Mouse (Mus musculus) stomach, postnatal 0 days (tissue): ENCODE data around the gene Gm853.

ENCODE experiments used
- CTCF ChIP-seq: IDR thresholded peaks from 2 replicates; pipeline ENCODE4 v1.5.1; 2016; ENCODE audit warnings: antibody characterized with exemption, low read depth, mild to moderate bottlenecking, moderate library complexity
- EP300 ChIP-seq: optimal IDR thresholded peaks from 2 replicates; pipeline ENCODE3; 2016; ENCODE audit warnings: antibody characterized with exemption

DNA sequence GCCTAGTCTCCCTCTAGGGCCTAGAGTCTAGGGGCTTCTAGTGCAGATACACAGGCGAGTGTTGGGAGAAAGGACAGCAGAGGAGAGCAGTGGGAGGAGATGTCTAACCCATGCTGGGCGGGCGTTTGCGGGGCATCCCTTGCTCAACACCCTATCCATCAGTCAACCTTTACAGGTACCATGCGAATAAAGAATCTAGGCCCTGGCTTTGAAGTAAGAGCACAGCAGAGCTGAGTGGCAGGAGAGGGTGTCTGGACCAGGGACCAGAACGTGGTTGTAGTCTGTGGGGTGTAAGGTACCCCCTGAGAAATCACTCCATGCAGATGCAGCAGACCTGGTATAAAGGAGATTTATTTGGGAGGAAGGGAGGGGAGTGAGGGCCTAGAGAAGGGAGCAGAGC lies 58.1 kb downstream of the Gm853 start:
- TF ChIP-seq CTCF (no peak), EP300 (no peak)
